20 mouse cellular contexts compared by ENCODE assay signal in the genomic region with DNA sequence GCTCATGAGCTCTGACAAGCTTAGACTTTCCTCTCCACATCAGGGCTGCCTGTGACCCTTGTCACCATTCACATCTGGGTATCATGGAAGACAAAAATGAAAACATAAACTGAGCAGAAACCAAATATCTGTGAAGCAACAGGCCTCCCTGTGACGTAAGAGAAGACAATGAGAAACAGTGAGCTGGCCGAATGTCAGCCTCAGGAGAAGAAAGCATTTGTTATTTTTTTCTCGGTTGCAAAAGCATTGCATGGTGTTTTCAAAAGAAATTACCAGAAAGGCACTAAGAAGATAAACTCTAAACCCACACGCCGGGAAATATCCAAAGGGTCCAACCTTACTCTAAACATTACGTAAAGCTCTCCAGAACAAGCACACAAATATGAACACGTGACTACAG.
"Had no signal": no experiment of that assay in that cellular context is flagged by ENCODE, and none has a peak within 500 bp of the region (broad histone marks: within the 10 kb centered on the region; RNA-seq: fewer than 3 reads in every experiment).

No protein-coding gene starts in this region.

- H3K4me1 ChIP-seq: limb, embryonic 13.5 days; liver, embryonic 12.5 days; liver, embryonic 15.5 days; midbrain, embryonic 15.5 days had no signal

- DNase-seq: kidney, postnatal 25 days; layer of hippocampus, adult 9-11 months; liver; lung, adult 18-20 months; retina, postnatal 1 day; thymus, adult 2 months; thymus, postnatal 14 days; thymus, postnatal 4 days had no signal

- H3K9me3 ChIP-seq: limb, embryonic 10.5 days; limb, embryonic 13.5 days; liver, embryonic 12.5 days; liver, embryonic 15.5 days; midbrain, embryonic 12.5 days; midbrain, embryonic 15.5 days; neural tube, embryonic 12.5 days; neural tube, embryonic 15.5 days had no signal

- H3K27ac ChIP-seq: kidney, postnatal 0 days; layer of hippocampus, adult 2 months; limb, embryonic 10.5 days; limb, embryonic 13.5 days; liver, embryonic 12.5 days; liver, embryonic 15.5 days; macrophage; midbrain, embryonic 12.5 days; midbrain, embryonic 15.5 days; neural tube, embryonic 12.5 days; neural tube, embryonic 15.5 days; stomach, postnatal 0 days had no signal

- ATAC-seq: liver, embryonic 12.5 days; midbrain, embryonic 15.5 days had no signal

- H3K4me3 ChIP-seq: layer of hippocampus, adult 2 months; limb, embryonic 10.5 days; limb, embryonic 13.5 days; liver, embryonic 12.5 days; liver, embryonic 15.5 days; midbrain, embryonic 12.5 days; midbrain, embryonic 15.5 days; neural tube, embryonic 12.5 days; neural tube, embryonic 15.5 days had no signal

- H3K27me3 ChIP-seq: limb, embryonic 13.5 days; liver, embryonic 12.5 days; liver, embryonic 15.5 days; midbrain, embryonic 12.5 days; midbrain, embryonic 15.5 days; neural tube, embryonic 12.5 days; neural tube, embryonic 15.5 days had no signal

- H3K9ac ChIP-seq: limb, embryonic 13.5 days; liver, embryonic 12.5 days; liver, embryonic 15.5 days; midbrain, embryonic 12.5 days; midbrain, embryonic 15.5 days; neural tube, embryonic 12.5 days; neural tube, embryonic 15.5 days had no signal

- H3K36me3 ChIP-seq: liver, embryonic 12.5 days; liver, embryonic 15.5 days had no signal

- H3K4me2 ChIP-seq: limb, embryonic 13.5 days; liver, embryonic 12.5 days; liver, embryonic 15.5 days; midbrain, embryonic 12.5 days; midbrain, embryonic 15.5 days; neural tube, embryonic 12.5 days; neural tube, embryonic 15.5 days had no signal
